Mouse (Mus musculus): Measurements from ENCODE around the gene Agbl3. TPM values are rescaled to one million over a fixed set of nuclear protein-coding genes. Genes with fewer than 3 reads are reported as not detected.

Gene Agbl3
- total RNA-seq, 2 experiments from 2014 or later = 22.1 to 24.7 TPM

DNA sequence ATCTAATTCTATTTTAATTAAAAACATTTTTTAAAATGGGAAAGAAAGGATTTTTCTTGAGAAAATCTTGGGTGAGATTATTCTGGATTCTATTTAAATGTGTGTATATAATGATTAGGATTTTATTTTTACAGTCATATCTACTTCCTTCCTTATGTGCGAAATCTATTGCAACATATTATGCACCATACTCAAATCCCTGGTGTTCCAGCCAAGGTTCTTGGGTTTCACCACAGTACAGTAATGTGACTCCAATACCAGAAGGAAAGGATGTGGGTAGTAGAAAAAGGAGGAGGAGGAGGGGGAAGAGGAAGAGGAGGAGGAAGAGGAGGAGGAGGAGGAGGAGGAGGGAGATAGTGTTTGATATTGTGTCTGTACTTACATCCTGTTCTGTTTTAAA is 2.3 kb downstream of the Agbl3 start:
- no peak for DNase-seq (ENCODE audit: low spot score in 2 of 2)

DNA sequence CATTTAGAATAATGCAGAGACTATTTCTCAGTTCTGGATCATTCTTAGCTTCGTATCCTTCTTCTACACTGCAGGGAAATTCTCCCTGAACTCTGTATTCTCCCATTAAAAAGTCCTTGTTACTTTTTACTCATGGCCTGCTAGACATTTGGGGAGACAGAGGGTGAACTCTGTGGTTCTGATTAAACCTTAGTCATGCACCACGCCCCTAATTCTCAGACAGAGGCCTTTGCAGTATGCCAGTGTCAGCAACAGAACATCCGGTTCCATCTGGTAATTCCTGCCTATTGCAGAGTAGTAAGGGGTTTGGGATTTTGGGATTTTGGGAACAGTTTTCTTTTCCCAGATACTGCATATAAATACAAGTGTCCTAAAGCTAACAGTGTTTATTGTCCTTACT is 16.6 kb downstream of the Agbl3 start:
- no peak for DNase-seq (ENCODE audit: low spot score in 2 of 2)

DNA sequence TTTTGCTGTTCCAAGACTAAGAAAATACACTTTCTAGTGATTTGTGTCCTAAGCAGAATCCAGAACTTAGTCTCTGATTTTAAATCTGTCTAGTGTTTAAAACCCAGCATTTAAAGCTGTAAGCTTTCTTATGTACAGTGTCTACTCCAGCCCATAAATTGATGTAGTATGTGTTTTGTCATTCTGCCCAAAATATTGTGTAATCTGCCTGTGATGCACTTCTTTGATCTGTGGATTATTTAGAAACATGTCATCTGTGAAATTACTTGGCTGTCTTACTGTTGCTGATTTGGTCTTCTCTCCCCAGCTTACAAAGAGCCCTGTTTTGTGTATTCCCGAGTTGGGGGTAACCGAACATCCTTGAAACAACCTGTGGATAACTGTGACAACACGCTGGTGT is 17.7 kb downstream of the Agbl3 start:
- DNase-seq (ENCODE audit: low spot score in 2 of 2) = no peak

DNA sequence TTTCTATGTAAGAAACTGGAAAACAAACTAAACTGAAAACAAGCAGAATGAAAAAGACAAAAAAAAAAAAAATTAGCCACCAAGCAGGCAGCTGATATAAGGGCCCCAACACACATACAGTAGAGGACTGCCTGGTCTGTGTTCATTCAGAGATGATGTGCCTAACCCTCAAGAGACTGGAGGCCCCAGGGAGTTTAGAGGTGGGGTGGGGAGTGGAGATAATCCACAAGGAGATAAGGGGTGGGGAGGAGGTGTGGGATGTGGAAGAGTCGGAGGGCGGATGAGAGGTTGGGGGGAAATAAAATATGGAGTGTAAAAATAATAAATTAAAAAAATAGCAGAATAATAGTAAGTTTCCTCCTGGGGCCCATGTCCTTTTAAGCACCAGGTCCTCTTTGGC is 25.4 kb downstream of the Agbl3 start:
- DNase-seq (ENCODE audit: low spot score in 2 of 2) = no peak

DNA sequence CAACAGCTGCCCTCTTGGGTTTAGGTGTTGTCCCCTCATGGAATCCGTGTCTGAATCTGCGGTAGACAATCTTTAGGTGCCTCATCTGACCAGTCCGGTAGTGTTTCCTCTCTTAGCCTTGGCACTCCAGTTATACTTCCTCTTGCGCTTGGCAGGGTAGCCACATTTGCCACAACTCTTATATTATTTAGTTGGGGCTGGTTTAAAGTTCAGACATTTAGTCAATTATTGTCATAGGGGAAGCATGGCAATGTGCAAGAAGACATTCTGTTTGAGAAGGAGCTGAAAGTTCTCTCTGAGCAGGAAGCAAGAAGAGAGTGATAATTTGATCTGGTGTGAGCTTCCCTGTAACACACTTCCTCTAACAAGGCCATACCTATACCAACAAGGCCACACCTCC is 30.4 kb downstream of the Agbl3 start:
- no peak for DNase-seq (ENCODE audit: low spot score in 2 of 2)

DNA sequence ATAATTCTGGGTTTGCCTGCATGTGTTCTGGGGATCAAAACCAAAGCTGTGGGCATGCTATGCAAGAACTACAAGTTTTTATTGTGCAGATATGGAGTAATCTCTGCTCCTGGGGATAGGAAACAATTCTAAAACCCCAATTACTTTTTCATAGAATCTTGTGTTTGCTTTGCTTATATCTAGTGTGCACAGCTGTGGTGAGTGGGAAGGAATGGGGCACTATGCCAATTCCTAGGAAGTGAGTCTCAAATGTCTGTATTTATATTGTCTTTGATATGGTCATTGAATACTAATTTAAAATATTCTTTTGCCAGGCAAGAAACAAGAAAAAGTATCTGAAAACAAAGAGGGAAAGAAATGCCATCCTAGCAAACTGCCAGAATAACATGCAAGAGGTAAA is 44.2 kb downstream of the Agbl3 start:
- no peak for DNase-seq (ENCODE audit: low spot score in 2 of 2)

DNA sequence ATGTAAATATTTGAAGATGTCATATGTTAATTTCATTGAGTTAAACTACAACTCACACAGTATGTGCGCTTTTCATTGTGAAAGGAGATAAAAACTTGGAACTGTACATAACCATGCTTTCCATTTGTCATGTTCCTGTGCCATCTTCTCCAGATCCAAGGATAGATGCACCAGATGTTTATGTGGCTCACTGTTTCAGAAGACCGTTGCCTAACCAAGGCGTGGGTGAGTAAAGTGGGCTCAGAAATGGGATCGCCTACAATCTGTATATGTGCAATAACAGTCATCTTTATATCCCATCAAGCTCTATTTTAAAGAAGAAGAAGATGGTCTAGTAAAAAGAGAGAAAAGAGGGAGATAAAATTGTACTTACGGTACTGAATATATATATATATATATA is 52.1 kb downstream of the Agbl3 start:
- DNase-seq (ENCODE audit: low spot score in 2 of 2) = no peak

DNA sequence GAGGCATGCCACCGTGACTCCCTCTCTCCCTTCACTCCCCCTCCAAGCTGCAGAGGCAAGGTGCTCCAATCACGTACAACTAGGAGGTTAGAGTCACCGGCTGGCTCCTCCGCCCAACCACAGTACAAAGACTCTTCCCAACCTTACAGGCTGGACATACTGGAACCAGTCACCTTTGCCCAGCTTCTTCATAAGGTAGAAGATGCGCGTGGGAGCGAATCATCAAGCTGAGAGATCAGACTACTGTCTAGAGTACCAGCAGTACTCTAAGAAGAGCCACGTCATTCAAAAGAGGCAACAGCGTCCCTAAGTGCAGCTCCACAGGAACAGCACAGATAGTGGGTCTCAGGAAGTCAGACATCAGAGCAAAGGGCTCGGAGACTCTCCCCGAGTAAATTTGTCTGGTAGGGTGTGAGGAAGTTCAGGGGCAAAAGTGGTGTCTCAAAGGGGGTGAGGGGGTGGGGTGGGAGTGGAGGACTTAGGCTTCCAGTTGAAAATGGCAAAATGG is 81.4 kb downstream of the Agbl3 start:
- DNase-seq (ENCODE audit: low spot score in 2 of 2) = no peak

DNA sequence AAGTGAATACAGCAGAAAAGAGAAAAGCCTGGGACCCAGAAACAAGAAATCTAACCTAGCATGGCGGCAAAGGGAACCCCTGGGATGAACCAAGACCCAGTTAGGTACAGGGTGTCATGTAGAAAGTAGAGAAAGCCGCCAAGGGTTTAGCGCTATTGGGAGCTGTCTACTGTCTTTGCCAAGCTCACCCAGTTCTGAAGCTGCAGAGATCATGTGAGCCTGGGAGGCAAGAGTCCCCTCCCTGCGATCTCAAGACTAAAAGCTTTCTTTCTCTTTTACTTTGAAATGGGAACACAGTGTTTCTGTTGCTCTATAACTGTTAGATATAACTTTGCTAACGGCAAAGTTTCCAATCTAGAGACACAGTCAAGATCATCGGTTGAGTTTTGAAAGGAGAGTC is 82.1 kb downstream of the Agbl3 start:
- DNase-seq (ENCODE audit: low spot score in 2 of 2) = no peak

DNA sequence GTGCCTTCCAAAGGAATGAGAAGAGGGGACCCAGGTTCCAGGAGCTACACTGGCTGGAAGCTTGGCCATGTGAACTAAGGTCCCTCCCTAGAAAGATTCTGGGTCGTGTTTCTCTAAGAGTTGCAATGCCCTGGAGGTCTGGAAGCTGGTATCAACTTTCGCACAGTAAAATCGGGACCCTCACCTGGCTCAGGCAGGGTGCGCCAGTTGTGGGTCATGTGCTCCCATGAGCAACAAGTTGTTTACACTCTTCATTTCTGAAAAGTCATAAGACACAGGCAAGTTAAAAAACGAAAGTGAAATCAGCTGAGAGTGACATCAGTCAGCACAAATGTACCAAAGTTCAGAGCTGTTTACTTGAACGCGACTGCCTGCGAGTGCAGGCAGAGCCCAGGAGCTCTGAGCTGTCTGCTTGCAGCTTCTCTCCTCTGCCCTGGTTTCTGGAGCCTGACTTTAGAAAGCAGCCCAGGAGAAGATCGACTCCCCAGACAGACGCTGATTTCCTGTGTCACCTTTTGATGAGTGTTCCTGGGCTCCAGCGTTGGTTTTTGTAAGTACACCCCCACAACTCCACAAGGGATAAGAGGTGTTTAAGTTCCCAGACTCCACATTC is 82.7 kb downstream of the Agbl3 start, which contains the start of gene Tmem140:
Gene Tmem140, plus strand, starts transcription at position 356 of the 613 bp plus-strand sequence.
- DNase-seq (ENCODE audit: low spot score in 2 of 2) = no peak

DNA sequence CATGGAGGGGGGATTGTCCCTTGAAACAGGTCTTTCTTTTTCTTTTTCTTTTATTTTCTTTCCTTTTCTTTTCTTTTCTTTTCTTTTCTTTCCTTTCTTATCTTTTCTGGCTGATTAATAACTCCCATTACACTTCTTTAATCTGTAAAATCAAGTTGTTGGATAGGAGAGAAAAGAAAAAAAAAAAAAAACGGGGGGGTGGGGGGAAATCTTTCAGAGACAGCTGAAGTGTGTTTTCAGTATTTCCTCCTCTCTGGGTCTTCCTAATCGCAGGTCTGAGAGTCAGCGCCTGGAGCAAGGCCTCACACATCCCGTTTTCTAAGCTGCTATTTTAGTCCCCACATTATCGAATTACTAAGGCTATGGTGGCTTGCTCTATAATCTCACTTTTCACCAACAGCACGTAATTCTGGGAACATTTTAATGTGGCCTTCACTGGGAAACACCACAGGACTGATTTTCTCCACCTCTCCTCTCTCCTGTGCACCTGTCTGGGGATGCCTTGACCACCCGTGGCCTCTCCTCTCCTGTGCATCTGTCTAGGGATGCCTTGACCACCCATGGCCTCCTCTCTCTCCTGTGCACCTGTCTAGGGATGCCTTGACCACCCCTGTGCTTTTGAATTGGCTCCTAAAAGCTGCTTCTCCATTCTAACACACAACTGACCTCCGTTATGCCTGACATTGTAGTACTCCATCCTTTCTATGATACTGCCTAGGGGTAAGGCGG is 83.7 kb downstream of the Agbl3 start:
- no peak for DNase-seq (ENCODE audit: low spot score in 2 of 2)

DNA sequence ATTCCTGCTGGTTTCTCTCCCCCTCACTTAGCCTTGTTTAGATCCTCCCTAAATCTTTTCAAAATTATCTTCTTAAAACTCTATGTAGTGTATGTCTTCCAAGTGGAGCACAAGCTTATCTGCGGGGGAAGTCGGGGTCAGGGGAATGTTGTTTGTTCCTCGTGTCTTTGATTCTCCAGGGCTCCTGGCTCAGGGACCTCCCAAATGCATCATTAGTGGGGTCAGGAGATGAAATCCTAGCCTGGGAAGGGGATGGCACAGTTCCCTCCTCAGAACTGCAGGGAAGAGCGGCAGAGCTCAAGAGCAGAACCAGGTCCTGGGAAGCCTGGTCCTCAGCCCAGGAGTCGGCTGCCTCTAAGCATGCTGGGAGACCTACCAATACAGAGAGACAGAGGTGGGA is 85.0 kb downstream of the Agbl3 start:
- no peak for DNase-seq (ENCODE audit: low spot score in 2 of 2)

DNA sequence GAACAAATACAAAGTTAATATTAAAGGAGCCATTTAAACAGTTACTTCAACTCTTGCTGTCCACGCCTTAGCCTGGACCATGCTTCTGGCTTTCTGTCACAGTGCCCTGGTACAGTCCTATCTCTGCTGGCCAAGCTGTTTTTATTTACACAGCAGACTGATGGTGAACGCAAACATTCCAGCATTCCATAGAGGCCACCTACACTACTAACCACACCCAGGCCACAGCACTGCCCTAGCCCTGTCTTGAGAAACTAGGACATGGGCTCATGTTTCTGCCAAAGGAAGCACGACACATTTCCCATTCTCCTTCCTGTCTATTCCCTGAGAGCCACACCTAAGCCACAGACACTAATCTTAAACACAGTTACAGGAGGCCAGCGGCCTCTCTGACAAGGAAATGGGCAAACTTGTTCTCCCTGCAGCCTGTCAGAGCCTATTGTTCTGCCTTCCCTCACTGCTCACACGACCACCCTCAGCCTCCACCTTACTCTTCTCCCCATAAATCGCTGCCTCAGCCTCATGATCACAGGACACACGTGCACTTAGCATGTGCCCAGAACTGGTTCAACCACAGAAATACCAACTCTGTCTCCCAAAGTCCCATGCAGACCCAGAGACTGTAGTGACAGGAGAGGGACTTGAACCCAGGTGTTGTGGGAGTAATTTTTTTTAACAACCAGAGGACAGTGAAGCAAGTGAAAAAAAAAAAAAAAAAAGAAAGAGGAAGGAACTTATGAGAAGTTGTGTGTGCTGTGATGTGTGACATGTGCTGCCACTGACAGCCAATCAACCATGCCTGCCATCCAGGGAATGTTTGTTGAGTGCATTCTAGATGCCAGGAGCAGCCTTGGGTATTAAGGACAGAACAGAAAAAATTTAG is 85.7 kb downstream of the Agbl3 start:
- no peak for DNase-seq (ENCODE audit: low spot score in 2 of 2)

DNA sequence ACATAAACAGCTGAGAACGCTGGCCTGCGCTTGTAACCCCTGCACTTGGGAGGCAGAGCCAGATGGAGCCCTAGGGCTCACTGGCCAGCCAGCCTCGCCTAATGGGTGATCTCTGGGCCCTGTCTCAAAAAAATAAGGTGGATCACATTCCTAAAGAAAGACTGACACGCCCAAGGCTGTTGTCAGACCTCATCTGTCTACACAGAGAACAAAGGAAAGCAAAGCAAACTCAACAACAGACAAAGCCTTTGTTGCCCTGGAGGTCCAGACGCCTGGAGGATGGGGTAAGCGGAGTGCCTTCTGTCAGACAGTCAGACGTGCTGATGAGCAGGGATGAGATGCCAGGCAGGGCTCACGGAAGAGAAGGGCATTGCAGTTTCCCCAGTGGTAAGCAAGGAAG is 86.6 kb downstream of the Agbl3 start:
- no peak for DNase-seq (ENCODE audit: low spot score in 2 of 2)

DNA sequence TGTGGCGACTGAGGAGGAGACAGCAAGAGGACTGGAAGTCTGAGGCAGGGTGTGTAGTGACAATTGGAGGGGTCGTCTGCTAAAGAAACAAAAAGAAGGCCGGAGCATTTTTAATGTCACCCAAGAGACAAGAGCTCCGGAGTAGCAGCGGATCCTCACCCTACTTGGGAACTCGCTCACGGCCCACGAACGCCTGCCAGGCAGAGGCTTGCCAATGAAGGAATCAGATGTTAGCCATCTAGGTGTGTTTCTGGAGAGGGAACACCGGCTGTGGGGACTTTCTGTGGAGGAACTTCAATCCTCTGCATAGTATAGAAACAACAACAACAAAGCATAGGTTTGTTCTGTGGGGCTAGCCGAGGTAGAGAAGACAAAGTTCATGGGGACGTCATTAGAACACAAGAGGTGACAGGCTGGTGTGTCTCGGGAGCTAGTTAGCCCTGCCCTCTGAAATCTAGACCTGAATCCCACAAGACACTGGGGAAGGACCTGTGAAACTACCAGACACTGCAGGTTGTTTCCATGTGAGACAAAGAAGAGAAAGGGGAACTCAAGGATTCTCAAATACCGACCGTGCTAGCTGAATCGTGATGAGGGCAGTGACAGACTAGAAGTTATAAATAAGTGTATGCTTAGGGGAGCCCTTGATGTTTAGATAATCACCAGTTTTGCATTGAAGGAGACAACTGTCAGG is 87.2 kb downstream of the Agbl3 start:
- DNase-seq (ENCODE audit: low spot score in 2 of 2) = no peak

DNA sequence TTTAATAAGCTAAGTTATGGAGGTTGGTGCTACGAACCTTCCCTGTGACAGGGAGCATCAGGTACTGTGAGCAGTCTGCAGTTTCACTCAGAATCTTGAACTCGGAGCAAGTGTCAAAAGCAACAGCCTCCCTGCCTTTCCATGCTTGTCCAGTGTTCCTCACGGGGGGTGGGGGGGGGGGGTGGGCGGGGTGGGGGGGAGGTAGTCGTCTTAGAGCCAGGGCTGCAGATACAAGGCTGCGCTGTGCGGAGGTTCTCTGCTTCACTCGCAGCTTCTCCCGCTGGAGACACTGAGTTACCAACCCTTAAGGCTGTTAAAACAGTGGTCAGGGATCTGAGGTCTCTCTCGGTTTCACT is 87.7 kb downstream of the Agbl3 start:
- DNase-seq (ENCODE audit: low spot score in 2 of 2) = no peak

DNA sequence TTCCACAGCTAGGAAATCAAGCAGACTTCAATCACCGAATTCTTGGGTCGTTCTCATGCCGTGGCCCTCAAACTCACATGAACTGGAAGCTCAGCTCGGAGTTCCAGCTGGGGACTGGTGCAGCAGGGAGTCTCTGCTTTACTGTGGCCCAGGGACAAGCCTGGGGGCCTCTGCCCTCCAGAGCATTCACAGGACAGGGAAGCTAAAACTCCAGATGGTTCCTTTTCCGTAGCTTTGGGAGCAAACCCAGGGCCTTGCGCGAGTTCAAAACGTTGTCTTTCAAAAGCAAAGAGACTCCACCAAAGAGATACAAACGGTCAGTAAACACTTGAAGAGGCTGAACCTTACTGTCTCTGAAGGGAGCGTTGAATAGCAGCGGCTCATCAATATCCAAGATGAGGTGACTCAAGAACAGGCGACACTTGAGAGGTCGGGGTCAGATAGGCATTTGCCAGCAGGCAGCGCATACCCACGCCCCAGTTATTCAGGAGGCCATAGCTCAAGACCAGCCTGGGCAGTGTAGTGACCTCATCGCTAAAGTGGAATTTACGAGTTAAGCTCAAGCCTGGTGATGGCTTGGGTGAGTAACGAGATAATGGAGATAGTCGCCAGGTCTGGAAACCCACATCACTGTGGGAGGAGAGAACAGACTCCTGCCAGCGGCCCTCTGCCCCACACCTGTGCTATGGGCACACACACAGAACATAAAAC is 88.4 kb downstream of the Agbl3 start:
- DNase-seq (ENCODE audit: low spot score in 2 of 2) = no peak

DNA sequence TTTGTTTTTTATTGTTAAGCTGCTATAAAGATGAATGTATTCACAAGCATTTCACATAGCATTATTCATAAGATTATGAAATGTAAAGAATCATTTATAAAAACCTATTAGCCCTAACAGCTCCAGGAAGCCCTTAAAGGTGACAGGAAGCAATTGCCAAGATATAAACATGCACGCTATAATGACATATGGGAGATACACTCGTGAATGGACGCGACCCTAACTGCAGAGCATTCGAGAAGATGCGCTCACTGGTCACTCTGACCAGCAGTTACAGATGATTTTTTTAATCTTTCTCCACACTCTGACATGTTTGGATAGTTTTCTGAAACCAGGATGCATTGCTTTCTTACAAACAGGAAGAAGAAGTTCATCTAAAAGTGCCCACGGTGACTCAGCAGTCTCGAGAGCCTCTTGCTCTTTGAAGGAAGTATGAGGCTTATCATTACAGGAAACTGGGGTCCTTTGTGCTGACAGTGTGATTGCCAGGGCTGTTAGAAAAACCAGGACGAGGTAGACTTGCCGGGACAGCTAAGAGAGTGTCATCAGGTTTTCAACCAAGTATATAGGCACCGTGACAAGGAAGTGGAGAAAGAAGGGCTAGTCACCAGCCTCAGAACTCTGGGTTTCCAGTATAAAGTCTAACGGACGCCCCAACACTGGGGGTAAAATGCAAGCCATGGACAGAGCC is 89.1 kb downstream of the Agbl3 start:
- DNase-seq (ENCODE audit: low spot score in 2 of 2) = no peak

DNA sequence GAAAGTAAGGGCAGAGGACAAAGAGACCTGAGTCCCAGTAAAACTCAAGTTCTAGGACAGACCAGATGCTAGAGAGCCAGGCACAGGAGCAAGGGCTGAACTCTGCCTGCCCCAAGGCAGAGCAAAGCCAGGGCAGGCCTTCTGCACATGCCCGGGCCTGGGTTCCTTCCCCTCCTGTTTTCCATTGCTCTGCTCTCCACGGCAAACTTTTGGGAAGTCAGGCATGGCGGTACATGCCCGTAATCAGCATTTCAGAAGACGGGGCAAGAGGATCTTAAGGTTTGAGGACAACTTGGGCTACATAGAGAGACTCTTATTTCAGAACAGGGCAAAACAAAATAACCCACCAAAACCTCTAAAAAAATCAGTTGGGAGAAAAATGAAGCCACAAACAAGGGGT is 89.9 kb downstream of the Agbl3 start:
- DNase-seq (ENCODE audit: low spot score in 2 of 2) = no peak

DNA sequence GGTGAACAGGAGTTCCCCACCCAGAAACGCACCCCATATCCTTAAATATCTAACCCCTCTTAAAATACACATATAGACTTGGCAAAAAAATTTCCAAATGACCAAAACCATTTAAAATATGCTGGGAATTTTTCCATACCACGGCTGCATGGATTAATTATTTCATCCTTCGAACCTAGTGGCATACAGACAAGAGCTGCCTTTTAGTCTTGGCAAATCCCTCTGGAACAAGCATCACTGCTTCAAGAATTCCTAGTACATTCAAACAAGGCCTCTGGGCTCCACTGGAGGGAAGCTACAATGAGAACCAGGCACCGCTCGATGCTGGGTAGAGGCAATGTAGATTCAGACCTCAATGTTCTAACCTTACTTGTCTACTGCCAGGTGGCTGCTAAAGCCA is 90.5 kb downstream of the Agbl3 start:
- no peak for DNase-seq (ENCODE audit: low spot score in 2 of 2)

Measured in adrenal gland, postnatal 4 days (tissue).